Mouse (Mus musculus): Measurements from ENCODE around the gene Hvcn1. TPM values are rescaled to one million over a fixed set of nuclear protein-coding genes. Genes with fewer than 3 reads are reported as not detected.
A peak's percentile ranks its signal among the peaks of the same experiment; 100 is the strongest.
"Not testable (repeated sequence)": the region's sequence is repeated elsewhere in the genome, so short reads cannot be mapped to it uniquely, and the experiment has no call there.

The Hvcn1 gene
- polyA plus RNA-seq, 1 experiment from 2014 or later = 7.0 TPM

GRCm38 (mm10) chr5:122212820-122213219, 6.2 kb downstream of the Hvcn1 start:
- ATAC-seq (ENCODE audit: insufficient read depth, low FRiP score); H3K4me1 ChIP-seq (ENCODE audit: control insufficient read depth, insufficient read depth, low read length); H3K27me3 ChIP-seq (ENCODE audit: control insufficient read depth, insufficient read depth, low read length); H3K9me3 ChIP-seq (replicated peaks; ENCODE audit: control insufficient read depth, low read length); H3K36me3 ChIP-seq (ENCODE audit: control insufficient read depth, insufficient read depth, low read length); H3K27ac ChIP-seq (ENCODE audit: low read length); H3K4me3 ChIP-seq (replicated peaks; ENCODE audit: low read length); H3K9ac ChIP-seq (ENCODE audit: low read length); H3K4me2 ChIP-seq (ENCODE audit: low read depth, low read length): not testable (repeated sequence)
- WGBS = 95% methylated on average over 1 of the region's 1 CpGs

GRCm38 (mm10) chr5:122213861-122214260, 7.3 kb downstream of the Hvcn1 start:
- ATAC-seq (ENCODE audit: insufficient read depth, low FRiP score) = no peak
- H3K4me2 ChIP-seq (ENCODE audit: low read depth, low read length) = no peak overlapping the region
- no peaks in the 10 kb centered on the region for H3K27me3 ChIP-seq (ENCODE audit: control insufficient read depth, insufficient read depth, low read length)
- H3K9ac ChIP-seq (ENCODE audit: low read length) = no peak overlapping the region
- H3K9me3 ChIP-seq (replicated peaks; ENCODE audit: control insufficient read depth, low read length) = no peaks in the 10 kb centered on the region
- no peak overlapping the region for H3K4me3 ChIP-seq (replicated peaks; ENCODE audit: low read length)
- H3K27ac ChIP-seq (ENCODE audit: low read length) = no peak overlapping the region
- no peaks in the 10 kb centered on the region for H3K36me3 ChIP-seq (ENCODE audit: control insufficient read depth, insufficient read depth, low read length)
- 93% methylated on average over 6 of the region's 6 CpGs for WGBS
- peaks cover 3% of the 10 kb centered on the region; the same call in 1 of the 2 replicates for H3K4me1 ChIP-seq (ENCODE audit: control insufficient read depth, insufficient read depth, low read length)

GRCm38 (mm10) chr5:122217636-122218035, 11.0 kb downstream of the Hvcn1 start:
- Histone ChIP-seq H3K4me1 (ENCODE audit: control insufficient read depth, insufficient read depth, low read length) (peaks cover 7% of the 10 kb centered on the region; the same call in 1 of the 2 replicates), H3K4me2 (ENCODE audit: low read depth, low read length) (no peak overlapping the region), H3K27me3 (ENCODE audit: control insufficient read depth, insufficient read depth, low read length) (no peaks in the 10 kb centered on the region), H3K9me3 (replicated peaks; ENCODE audit: control insufficient read depth, low read length) (no peaks in the 10 kb centered on the region), H3K9ac (ENCODE audit: low read length) (no peak overlapping the region), H3K36me3 (ENCODE audit: control insufficient read depth, insufficient read depth, low read length) (no peaks in the 10 kb centered on the region), H3K4me3 (replicated peaks; ENCODE audit: low read length) (no peak overlapping the region), H3K27ac (ENCODE audit: low read length) (no peak overlapping the region)
- WGBS = 85% methylated on average over 6 of the region's 6 CpGs
- no peak for ATAC-seq (ENCODE audit: insufficient read depth, low FRiP score)

- Histone ChIP-seq H3K36me3 (ENCODE audit: control insufficient read depth, insufficient read depth, low read length) (no peaks in the 10 kb centered on the region), H3K9me3 (replicated peaks; ENCODE audit: control insufficient read depth, low read length) (no peaks in the 10 kb centered on the region), H3K4me3 (replicated peaks; ENCODE audit: low read length) (no peak overlapping the region), H3K4me1 (ENCODE audit: control insufficient read depth, insufficient read depth, low read length) (peaks cover 7% of the 10 kb centered on the region; the same call in 1 of the 2 replicates), H3K4me2 (ENCODE audit: low read depth, low read length) (no peak overlapping the region), H3K27me3 (ENCODE audit: control insufficient read depth, insufficient read depth, low read length) (no peaks in the 10 kb centered on the region), H3K9ac (ENCODE audit: low read length) (no peak overlapping the region), H3K27ac (ENCODE audit: low read length) (no peak overlapping the region)
- no peak for ATAC-seq (ENCODE audit: insufficient read depth, low FRiP score)
- WGBS = 73% methylated on average over 12 of the region's 12 CpGs
These were observed 11.7 kb downstream of the Hvcn1 start for GRCm38 (mm10) chr5:122218109-122218905.

- Histone ChIP-seq H3K4me1 (ENCODE audit: control insufficient read depth, insufficient read depth, low read length) (peaks cover 7% of the 10 kb centered on the region; the same call in 1 of the 2 replicates), H3K27me3 (ENCODE audit: control insufficient read depth, insufficient read depth, low read length) (no peaks in the 10 kb centered on the region), H3K27ac (ENCODE audit: low read length) (no peak overlapping the region), H3K4me3 (replicated peaks; ENCODE audit: low read length) (no peak overlapping the region), H3K4me2 (ENCODE audit: low read depth, low read length) (no peak overlapping the region), H3K9me3 (replicated peaks; ENCODE audit: control insufficient read depth, low read length) (no peaks in the 10 kb centered on the region), H3K36me3 (ENCODE audit: control insufficient read depth, insufficient read depth, low read length) (no peaks in the 10 kb centered on the region), H3K9ac (ENCODE audit: low read length) (no peak overlapping the region)
- no peak for ATAC-seq (ENCODE audit: insufficient read depth, low FRiP score)
- 77% methylated on average over 7 of the region's 7 CpGs for WGBS
These were observed 12.3 kb downstream of the Hvcn1 start for GRCm38 (mm10) chr5:122218928-122219327.

- 0 out of 2 replicates have a peak, but pooled peaks have one; percentile 18 for ATAC-seq (ENCODE audit: insufficient read depth, low FRiP score)
- Histone ChIP-seq H3K9me3 (replicated peaks; ENCODE audit: control insufficient read depth, low read length) (no peaks in the 10 kb centered on the region), H3K4me3 (replicated peaks; ENCODE audit: low read length) (no peak overlapping the region), H3K36me3 (ENCODE audit: control insufficient read depth, insufficient read depth, low read length) (no peaks in the 10 kb centered on the region), H3K9ac (ENCODE audit: low read length) (0 out of 2 replicates have a peak overlapping the region, but pooled peaks have one; percentile 26), H3K4me2 (ENCODE audit: low read depth, low read length) (no peak overlapping the region), H3K27me3 (ENCODE audit: control insufficient read depth, insufficient read depth, low read length) (no peaks in the 10 kb centered on the region), H3K27ac (ENCODE audit: low read length) (no peak overlapping the region), H3K4me1 (ENCODE audit: control insufficient read depth, insufficient read depth, low read length) (peaks cover 7% of the 10 kb centered on the region; the same call in 1 of the 2 replicates)
- WGBS = 53% methylated on average over 18 of the region's 18 CpGs
These were observed 13.3 kb downstream of the Hvcn1 start for GRCm38 (mm10) chr5:122219655-122220629.

GRCm38 (mm10) chr5:122221085-122221484, 14.5 kb downstream of the Hvcn1 start:
- no peaks in the 10 kb centered on the region for H3K36me3 ChIP-seq (ENCODE audit: control insufficient read depth, insufficient read depth, low read length)
- H3K9ac ChIP-seq (ENCODE audit: low read length) = no peak overlapping the region
- no peaks in the 10 kb centered on the region for H3K9me3 ChIP-seq (replicated peaks; ENCODE audit: control insufficient read depth, low read length)
- H3K4me2 ChIP-seq (ENCODE audit: low read depth, low read length) = no peak overlapping the region
- 92% methylated on average over 4 of the region's 4 CpGs for WGBS
- no peaks in the 10 kb centered on the region for H3K27me3 ChIP-seq (ENCODE audit: control insufficient read depth, insufficient read depth, low read length)
- H3K4me1 ChIP-seq (ENCODE audit: control insufficient read depth, insufficient read depth, low read length) = peaks cover 7% of the 10 kb centered on the region; the same call in 1 of the 2 replicates
- no peak for ATAC-seq (ENCODE audit: insufficient read depth, low FRiP score)
- no peak overlapping the region for H3K4me3 ChIP-seq (replicated peaks; ENCODE audit: low read length)
- no peak overlapping the region for H3K27ac ChIP-seq (ENCODE audit: low read length)

GRCm38 (mm10) chr5:122224291-122224690, 17.7 kb downstream of the Hvcn1 start:
- no peak overlapping the region for H3K27ac ChIP-seq (ENCODE audit: low read length)
- H3K27me3 ChIP-seq (ENCODE audit: control insufficient read depth, insufficient read depth, low read length) = no peaks in the 10 kb centered on the region
- H3K4me2 ChIP-seq (ENCODE audit: low read depth, low read length) = no peak overlapping the region
- H3K9me3 ChIP-seq (replicated peaks; ENCODE audit: control insufficient read depth, low read length) = no peaks in the 10 kb centered on the region; the same call in 1 of the 2 replicates
- no peak for ATAC-seq (ENCODE audit: insufficient read depth, low FRiP score)
- 94% methylated on average over 2 of the region's 2 CpGs for WGBS
- H3K36me3 ChIP-seq (ENCODE audit: control insufficient read depth, insufficient read depth, low read length) = no peaks in the 10 kb centered on the region
- no peak overlapping the region for H3K4me3 ChIP-seq (replicated peaks; ENCODE audit: low read length)
- H3K9ac ChIP-seq (ENCODE audit: low read length) = no peak overlapping the region
- peaks cover 7% of the 10 kb centered on the region; the same call in 1 of the 2 replicates for H3K4me1 ChIP-seq (ENCODE audit: control insufficient read depth, insufficient read depth, low read length)
